Mouse (Mus musculus): ENCODE results near the gene Rnps1. TPM values are rescaled to one million over a fixed set of nuclear protein-coding genes. Genes with fewer than 3 reads are reported as not detected.

Gene Rnps1
- polyA plus RNA-seq, 1 experiment: 73.6 TPM

- H3K27ac ChIP-seq (ENCODE audit: control insufficient read depth, insufficient read depth, low read depth, low read length, poor library complexity): no peak overlapping the region
- TF ChIP-seq CTCF (IDR thresholded peaks at IDR 0.05; ENCODE audit: control insufficient read depth, insufficient read depth, low read length): no peak
- TF ChIP-seq POLR2A (IDR thresholded peaks at IDR 0.05; ENCODE audit: borderline replicate concordance, control insufficient read depth, low read depth, low read length): no peak
- H3K4me1 ChIP-seq (ENCODE audit: control insufficient read depth, insufficient read depth, low read length): no peaks in the 10 kb centered on the region
- no peak overlapping the region for H3K4me3 ChIP-seq (replicated peaks; ENCODE audit: control insufficient read depth, low read depth, low read length)
- 91% methylated on average over 8 of the region's 8 CpGs for WGBS
These were observed 26.0 kb downstream of the Rnps1 start for GRCm38 (mm10) chr17:24440377-24440776.

- no peak for TF ChIP-seq POLR2A (IDR thresholded peaks at IDR 0.05; ENCODE audit: borderline replicate concordance, control insufficient read depth, low read depth, low read length)
- TF ChIP-seq CTCF (IDR thresholded peaks at IDR 0.05; ENCODE audit: control insufficient read depth, insufficient read depth, low read length): peak; percentile 16; the same call in 1 of the 2 replicates
- no peaks in the 10 kb centered on the region for H3K4me1 ChIP-seq (ENCODE audit: control insufficient read depth, insufficient read depth, low read length)
- 78% methylated on average over 2 of the region's 2 CpGs for WGBS
- no peak overlapping the region for H3K27ac ChIP-seq (ENCODE audit: control insufficient read depth, insufficient read depth, low read depth, low read length, poor library complexity)
- H3K4me3 ChIP-seq (replicated peaks; ENCODE audit: control insufficient read depth, low read depth, low read length): no peak overlapping the region
These were observed 26.8 kb downstream of the Rnps1 start for GRCm38 (mm10) chr17:24441148-24441547.

GRCm38 (mm10) chr17:24442107-24442506 is 27.7 kb downstream of the Rnps1 start:
- TF ChIP-seq CTCF (IDR thresholded peaks at IDR 0.05; ENCODE audit: control insufficient read depth, insufficient read depth, low read length): no peak
- no peak for TF ChIP-seq POLR2A (IDR thresholded peaks at IDR 0.05; ENCODE audit: borderline replicate concordance, control insufficient read depth, low read depth, low read length)
- Histone ChIP-seq H3K4me3 (replicated peaks; ENCODE audit: control insufficient read depth, low read depth, low read length) (no peak overlapping the region), H3K27ac (ENCODE audit: control insufficient read depth, insufficient read depth, low read depth, low read length, poor library complexity) (no peak overlapping the region), H3K4me1 (ENCODE audit: control insufficient read depth, insufficient read depth, low read length) (no peaks in the 10 kb centered on the region)
- 92% methylated on average over 14 of the region's 14 CpGs for WGBS

GRCm38 (mm10) chr17:24442632-24443155 is 28.3 kb downstream of the Rnps1 start, which contains the start of gene Dnase1l2:
Gene Dnase1l2, minus strand, starts transcription at chr17:24443105.
- TF ChIP-seq POLR2A (IDR thresholded peaks at IDR 0.05; ENCODE audit: borderline replicate concordance, control insufficient read depth, low read depth, low read length) (no peak), CTCF (IDR thresholded peaks at IDR 0.05; ENCODE audit: control insufficient read depth, insufficient read depth, low read length) (no peak)
- Histone ChIP-seq H3K4me3 (replicated peaks; ENCODE audit: control insufficient read depth, low read depth, low read length) (no peak within 1 kb of the TSS), H3K27ac (ENCODE audit: control insufficient read depth, insufficient read depth, low read depth, low read length, poor library complexity) (no peak within 1 kb of the TSS), H3K4me1 (ENCODE audit: control insufficient read depth, insufficient read depth, low read length) (no peaks in the 10 kb centered on the region)
- WGBS: 80% methylated on average over 7 of the region's 7 CpGs

- Histone ChIP-seq H3K4me1 (ENCODE audit: control insufficient read depth, insufficient read depth, low read length) (no peaks in the 10 kb centered on the region), H3K4me3 (replicated peaks; ENCODE audit: control insufficient read depth, low read depth, low read length) (no peak overlapping the region), H3K27ac (ENCODE audit: control insufficient read depth, insufficient read depth, low read depth, low read length, poor library complexity) (no peak overlapping the region)
- TF ChIP-seq CTCF (IDR thresholded peaks at IDR 0.05; ENCODE audit: control insufficient read depth, insufficient read depth, low read length) (no peak), POLR2A (IDR thresholded peaks at IDR 0.05; ENCODE audit: borderline replicate concordance, control insufficient read depth, low read depth, low read length) (no peak)
- WGBS: 87% methylated on average over 4 of the region's 4 CpGs
These were observed 29.0 kb downstream of the Rnps1 start for GRCm38 (mm10) chr17:24443409-24443808.

GRCm38 (mm10) chr17:24446590-24446989 is 32.2 kb downstream of the Rnps1 start:
- Histone ChIP-seq H3K27ac (ENCODE audit: control insufficient read depth, insufficient read depth, low read depth, low read length, poor library complexity) (no peak overlapping the region), H3K4me3 (replicated peaks; ENCODE audit: control insufficient read depth, low read depth, low read length) (no peak overlapping the region), H3K4me1 (ENCODE audit: control insufficient read depth, insufficient read depth, low read length) (no peaks in the 10 kb centered on the region)
- no peak for TF ChIP-seq POLR2A (IDR thresholded peaks at IDR 0.05; ENCODE audit: borderline replicate concordance, control insufficient read depth, low read depth, low read length)
- TF ChIP-seq CTCF (IDR thresholded peaks at IDR 0.05; ENCODE audit: control insufficient read depth, insufficient read depth, low read length): no peak
- 53% methylated on average over 8 of the region's 8 CpGs for WGBS

GRCm38 (mm10) chr17:24449507-24449906 is 35.1 kb downstream of the Rnps1 start:
- H3K4me3 ChIP-seq (replicated peaks; ENCODE audit: control insufficient read depth, low read depth, low read length): no peak overlapping the region
- no peaks in the 10 kb centered on the region for H3K4me1 ChIP-seq (ENCODE audit: control insufficient read depth, insufficient read depth, low read length)
- 83% methylated on average over 6 of the region's 6 CpGs for WGBS
- TF ChIP-seq CTCF (IDR thresholded peaks at IDR 0.05; ENCODE audit: control insufficient read depth, insufficient read depth, low read length) (no peak), POLR2A (IDR thresholded peaks at IDR 0.05; ENCODE audit: borderline replicate concordance, control insufficient read depth, low read depth, low read length) (no peak)
- no peak overlapping the region for H3K27ac ChIP-seq (ENCODE audit: control insufficient read depth, insufficient read depth, low read depth, low read length, poor library complexity)

GRCm38 (mm10) chr17:24451220-24451619 is 36.9 kb downstream of the Rnps1 start:
- H3K4me1 ChIP-seq (ENCODE audit: control insufficient read depth, insufficient read depth, low read length): no peaks in the 10 kb centered on the region
- H3K27ac ChIP-seq (ENCODE audit: control insufficient read depth, insufficient read depth, low read depth, low read length, poor library complexity): no peak overlapping the region
- WGBS: 88% methylated on average over 6 of the region's 6 CpGs
- H3K4me3 ChIP-seq (replicated peaks; ENCODE audit: control insufficient read depth, low read depth, low read length): no peak overlapping the region
- TF ChIP-seq CTCF (IDR thresholded peaks at IDR 0.05; ENCODE audit: control insufficient read depth, insufficient read depth, low read length): no peak
- no peak for TF ChIP-seq POLR2A (IDR thresholded peaks at IDR 0.05; ENCODE audit: borderline replicate concordance, control insufficient read depth, low read depth, low read length)

GRCm38 (mm10) chr17:24453372-24453771 is 39.0 kb downstream of the Rnps1 start:
- TF ChIP-seq POLR2A (IDR thresholded peaks at IDR 0.05; ENCODE audit: borderline replicate concordance, control insufficient read depth, low read depth, low read length) (no peak), CTCF (IDR thresholded peaks at IDR 0.05; ENCODE audit: control insufficient read depth, insufficient read depth, low read length) (no peak)
- 73% methylated on average over 2 of the region's 2 CpGs for WGBS
- Histone ChIP-seq H3K4me1 (ENCODE audit: control insufficient read depth, insufficient read depth, low read length) (no peaks in the 10 kb centered on the region), H3K27ac (ENCODE audit: control insufficient read depth, insufficient read depth, low read depth, low read length, poor library complexity) (no peak overlapping the region), H3K4me3 (replicated peaks; ENCODE audit: control insufficient read depth, low read depth, low read length) (no peak overlapping the region)

All from bone marrow, adult 2 months (tissue).